Mouse (Mus musculus) E14TG2a.4 (cell line): Measurements from ENCODE around the gene Foxn3.

Experiments used
- H3K27me3 ChIP-seq: 2 replicates; pipeline ENCODE4 v1.6.1; 2014; ENCODE audit warnings: low read length, control low read depth; ENCODE audit not compliant: insufficient read depth
- H3K36me3 ChIP-seq: 2 replicates; pipeline ENCODE4 v1.6.1; 2014; ENCODE audit warnings: low read length, control low read depth; ENCODE audit not compliant: insufficient read depth
- H3K4me1 ChIP-seq: replicated peaks from 2 replicates; pipeline ENCODE4 v1.6.1; 2014; ENCODE audit warnings: low read depth, low read length, control low read depth
- H3K4me3 ChIP-seq: replicated peaks from 2 replicates; pipeline ENCODE4 v1.5.1; 2014; ENCODE audit warnings: mild to moderate bottlenecking, low read length
- H3K9me3 ChIP-seq: 2 replicates; pipeline ENCODE4 v1.6.1; 2014; ENCODE audit warnings: low read length, control low read depth
- CTCF ChIP-seq: conservative IDR thresholded peaks from 2 replicates; pipeline ENCODE4 v1.5.1; 2014; ENCODE audit warnings: low read length
- NANOG ChIP-seq: IDR thresholded peaks from 2 replicates; pipeline ENCODE4 v1.6.1; 2014; ENCODE audit warnings: borderline replicate concordance, low read length, mixed read lengths
- POU5F1 ChIP-seq: IDR thresholded peaks from 2 replicates; pipeline ENCODE4 v1.6.1; 2014; ENCODE audit warnings: low read length, borderline replicate concordance

Gene Foxn3

GRCm38 (mm10) chr12:99347512-99347911 lies 215.9 kb downstream of the Foxn3 start:
- Histone ChIP-seq H3K4me1 (peaks cover 96% of the 10 kb centered on the region), H3K9me3 (no peaks in the 10 kb centered on the region), H3K4me3 (no peak overlapping the region), H3K27me3 (no peaks in the 10 kb centered on the region), H3K36me3 (peaks cover 10% of the 10 kb centered on the region)
- TF ChIP-seq POU5F1, result no peak
- TF ChIP-seq NANOG, result peak; percentile 40; the same call in 1 of the 2 replicates
- no peak for TF ChIP-seq CTCF

DNA sequence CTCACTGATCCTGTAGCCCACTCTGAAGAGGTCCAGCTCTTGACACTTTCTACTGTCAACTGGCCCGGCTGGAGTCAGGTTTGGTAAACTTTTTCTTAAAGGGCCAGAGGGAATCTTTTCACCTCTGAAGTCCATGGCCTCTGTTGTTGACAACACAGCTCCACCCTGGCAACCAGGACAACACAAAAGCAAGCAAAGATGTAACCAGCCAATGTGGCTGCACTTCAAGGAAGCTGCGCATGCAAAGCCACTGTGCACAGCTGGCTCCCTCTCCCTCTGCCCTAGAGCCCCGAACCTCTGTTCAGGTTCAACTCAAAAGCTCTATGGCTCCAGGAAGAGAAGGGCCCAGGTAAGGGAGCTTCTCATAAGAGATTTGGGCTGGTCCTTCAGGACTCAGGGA lies 216.4 kb downstream of the Foxn3 start:
- peaks cover 10% of the 10 kb centered on the region for H3K36me3 ChIP-seq
- no peak overlapping the region for H3K4me3 ChIP-seq
- no peaks in the 10 kb centered on the region for H3K27me3 ChIP-seq
- H3K9me3 ChIP-seq, result no peaks in the 10 kb centered on the region
- TF ChIP-seq CTCF (no peak), NANOG (no peak), POU5F1 (no peak)
- peaks cover 96% of the 10 kb centered on the region for H3K4me1 ChIP-seq

DNA sequence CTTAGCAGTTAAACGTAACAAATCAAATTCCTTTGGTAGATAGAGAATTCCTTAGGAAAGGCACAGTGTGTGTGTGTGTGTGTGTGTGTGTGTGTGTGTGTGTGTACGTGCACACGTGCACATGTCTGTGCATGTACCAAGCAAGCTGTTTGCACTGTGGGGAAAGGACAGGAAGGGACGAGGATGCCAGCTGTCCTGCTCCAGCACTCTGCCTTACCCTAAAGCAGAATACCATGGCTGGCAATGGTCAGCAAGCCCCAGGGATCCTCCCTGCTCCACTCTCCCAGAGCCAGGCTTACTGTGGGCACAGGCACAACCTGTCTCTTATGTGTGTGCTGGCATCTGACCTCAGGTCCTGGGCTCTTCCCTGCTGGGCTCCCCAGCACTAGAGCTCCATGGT lies 218.1 kb downstream of the Foxn3 start:
- H3K4me3 ChIP-seq, result no peak overlapping the region
- peaks cover 100% of the 10 kb centered on the region for H3K4me1 ChIP-seq
- H3K9me3 ChIP-seq, result no peaks in the 10 kb centered on the region
- peaks cover 12% of the 10 kb centered on the region for H3K36me3 ChIP-seq
- H3K27me3 ChIP-seq, result no peaks in the 10 kb centered on the region
- no peak for TF ChIP-seq NANOG
- TF ChIP-seq CTCF, result no peak
- no peak for TF ChIP-seq POU5F1

GRCm38 (mm10) chr12:99343378-99343777 lies 220.0 kb downstream of the Foxn3 start:
- TF ChIP-seq POU5F1, result no peak
- no peak for TF ChIP-seq CTCF
- TF ChIP-seq NANOG, result no peak
- Histone ChIP-seq H3K4me3 (0 out of 2 replicates have a peak overlapping the region, but pooled peaks have one; percentile 3), H3K27me3 (no peaks in the 10 kb centered on the region), H3K4me1 (peaks cover 100% of the 10 kb centered on the region), H3K36me3 (peaks cover 19% of the 10 kb centered on the region), H3K9me3 (no peaks in the 10 kb centered on the region)

- Histone ChIP-seq H3K36me3 (peaks cover 31% of the 10 kb centered on the region), H3K4me3 (no peak overlapping the region; the same call in 1 of the 2 replicates), H3K9me3 (no peaks in the 10 kb centered on the region), H3K4me1 (peaks cover 100% of the 10 kb centered on the region), H3K27me3 (no peaks in the 10 kb centered on the region)
- TF ChIP-seq NANOG, result no peak
- TF ChIP-seq CTCF, result no peak
- TF ChIP-seq POU5F1, result no peak
Measured at GRCm38 (mm10) chr12:99342160-99342559, 221.2 kb downstream of the Foxn3 start.

DNA sequence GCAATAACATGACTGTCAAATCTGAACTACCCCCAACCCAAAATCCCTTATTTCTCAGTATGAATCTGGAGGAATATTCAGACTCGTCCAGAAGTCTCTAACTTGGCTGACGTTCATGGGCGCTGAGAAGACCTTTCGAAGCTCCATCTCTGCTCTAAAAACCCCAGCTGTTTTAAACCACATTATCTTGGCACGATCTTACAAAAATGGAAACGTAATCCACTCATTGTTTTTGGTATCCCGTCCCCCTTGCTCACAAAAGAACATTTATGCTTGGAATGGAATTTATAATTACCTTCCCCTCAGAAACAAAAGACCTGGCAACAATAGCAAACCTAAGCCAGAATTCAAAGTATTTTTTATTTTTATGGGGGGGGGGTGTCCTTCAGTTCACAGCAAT lies 221.6 kb downstream of the Foxn3 start:
- Histone ChIP-seq H3K36me3 (peaks cover 35% of the 10 kb centered on the region), H3K4me1 (peaks cover 100% of the 10 kb centered on the region), H3K9me3 (no peaks in the 10 kb centered on the region), H3K4me3 (no peak overlapping the region), H3K27me3 (no peaks in the 10 kb centered on the region)
- TF ChIP-seq CTCF (no peak), NANOG (no peak), POU5F1 (no peak)

- Histone ChIP-seq H3K4me1 (peaks cover 94% of the 10 kb centered on the region), H3K4me3 (peak overlapping the region; percentile 5; the same call in 1 of the 2 replicates), H3K9me3 (no peaks in the 10 kb centered on the region), H3K36me3 (peaks cover 38% of the 10 kb centered on the region), H3K27me3 (no peaks in the 10 kb centered on the region)
- TF ChIP-seq POU5F1 (no peak), NANOG (no peak; the same call in 1 of the 2 replicates), CTCF (no peak)
Measured at GRCm38 (mm10) chr12:99340418-99341182, 222.8 kb downstream of the Foxn3 start.

DNA sequence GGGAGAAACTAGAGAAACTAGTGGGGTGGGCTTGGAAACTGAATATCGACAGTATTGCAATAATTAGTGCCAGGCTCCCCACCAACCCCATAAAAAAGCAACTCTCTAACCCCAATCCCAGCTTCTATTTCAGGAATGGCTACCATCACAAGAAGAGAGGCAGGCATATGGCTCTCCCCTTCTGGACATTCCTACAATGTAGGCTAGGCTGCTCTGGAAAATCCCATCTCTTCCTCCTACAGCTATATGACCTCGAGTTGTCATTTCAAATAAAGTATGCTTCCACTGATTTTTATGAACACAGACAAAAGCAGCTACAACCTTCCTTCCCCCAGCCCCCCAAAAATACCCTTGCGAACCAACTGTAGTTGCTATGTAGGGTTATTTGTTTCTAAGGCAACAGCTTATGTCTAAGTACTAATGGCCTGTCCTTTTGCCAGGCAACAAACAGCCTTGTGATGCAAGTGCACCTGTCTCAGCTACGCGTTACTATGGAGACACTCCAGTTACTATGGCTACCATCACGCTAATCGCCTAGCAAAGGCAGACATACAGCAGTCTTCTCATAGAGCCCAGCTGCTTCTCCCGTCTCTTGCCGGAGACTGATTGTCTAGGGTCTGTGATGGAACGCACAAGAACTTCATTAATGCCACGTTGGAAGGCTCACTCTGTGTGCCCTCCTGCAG lies 223.6 kb downstream of the Foxn3 start:
- Histone ChIP-seq H3K4me3 (no peak overlapping the region), H3K36me3 (peaks cover 38% of the 10 kb centered on the region), H3K9me3 (no peaks in the 10 kb centered on the region), H3K27me3 (no peaks in the 10 kb centered on the region), H3K4me1 (peaks cover 86% of the 10 kb centered on the region)
- TF ChIP-seq CTCF, result no peak

GRCm38 (mm10) chr12:99338754-99339153 lies 224.6 kb downstream of the Foxn3 start:
- Histone ChIP-seq H3K36me3 (peaks cover 41% of the 10 kb centered on the region), H3K4me3 (no peak overlapping the region), H3K4me1 (peaks cover 81% of the 10 kb centered on the region), H3K27me3 (no peaks in the 10 kb centered on the region), H3K9me3 (no peaks in the 10 kb centered on the region)
- TF ChIP-seq CTCF, result no peak
